Mouse (Mus musculus) forebrain, embryonic 13.5 days (tissue): ENCODE measurements around the gene Klhl35. TPM values are rescaled to one million over a fixed set of nuclear protein-coding genes. Genes with fewer than 3 reads are reported as not detected.

Experiments used
- ATAC-seq: fragments of 200-750 bp; cut with Nextera tagmentation; 2 replicates; pipeline ENCODE4 v1.8.0; 2017
- H3K27ac ChIP-seq: fragments of 300-500 bp; sonication (generic); 2 replicates; pipeline ENCODE4 v1.5.1; 2015; ENCODE audit warnings: inconsistent platforms, mild to moderate bottlenecking, moderate library complexity
- H3K27me3 ChIP-seq: fragments of 300-500 bp; sonication (generic); 2 replicates; pipeline ENCODE4 v1.6.1; 2015; ENCODE audit warnings: mild to moderate bottlenecking, inconsistent platforms
- H3K36me3 ChIP-seq: fragments of 300-500 bp; sonication (generic); 2 replicates; pipeline ENCODE4 v1.6.1; 2015; ENCODE audit warnings: mild to moderate bottlenecking, inconsistent platforms; ENCODE audit not compliant: poor library complexity, severe bottlenecking
- H3K4me1 ChIP-seq: fragments of 300-500 bp; sonication (generic); 2 replicates; pipeline ENCODE4 v1.6.1; 2015; ENCODE audit warnings: inconsistent platforms
- H3K4me2 ChIP-seq: fragments of 300-500 bp; sonication (generic); 2 replicates; pipeline ENCODE4 v1.6.1; 2015; ENCODE audit warnings: inconsistent platforms, mild to moderate bottlenecking, moderate library complexity
- H3K4me3 ChIP-seq: fragments of 300-500 bp; sonication (generic); 2 replicates; pipeline ENCODE4 v1.5.1; 2015; ENCODE audit warnings: mild to moderate bottlenecking, inconsistent platforms
- H3K9ac ChIP-seq: fragments of 300-500 bp; sonication (generic); 2 replicates; pipeline ENCODE4 v1.6.1; 2015; ENCODE audit warnings: mild to moderate bottlenecking, inconsistent platforms
- H3K9me3 ChIP-seq: fragments of 300-500 bp; sonication (generic); replicated peaks from 2 replicates; pipeline ENCODE4 v1.6.1; 2016; ENCODE audit warnings: inconsistent platforms
- whole genome bisulfite sequencing: fragments of 180-500 bp; shearing (Covaris S2); methylation state at CpG from one replicate; pipeline ENCODE4 v1.1.7; 2015; 5-methylcytosine and 5-hydroxymethylcytosine counted together
- polyA plus RNA-seq: library from polyadenylated mRNA; unstranded; fragments of >200 nt; fragmentation: Nextera tagmentation; extraction: Ambion mirVana; gene quantifications from 2 replicates; pipeline ENCODE4 v1.2.1, GENCODE M21; 2015

The Klhl35 gene
- polyA plus RNA-seq, 1 experiment from 2014 or later, result 2.3 TPM

DNA sequence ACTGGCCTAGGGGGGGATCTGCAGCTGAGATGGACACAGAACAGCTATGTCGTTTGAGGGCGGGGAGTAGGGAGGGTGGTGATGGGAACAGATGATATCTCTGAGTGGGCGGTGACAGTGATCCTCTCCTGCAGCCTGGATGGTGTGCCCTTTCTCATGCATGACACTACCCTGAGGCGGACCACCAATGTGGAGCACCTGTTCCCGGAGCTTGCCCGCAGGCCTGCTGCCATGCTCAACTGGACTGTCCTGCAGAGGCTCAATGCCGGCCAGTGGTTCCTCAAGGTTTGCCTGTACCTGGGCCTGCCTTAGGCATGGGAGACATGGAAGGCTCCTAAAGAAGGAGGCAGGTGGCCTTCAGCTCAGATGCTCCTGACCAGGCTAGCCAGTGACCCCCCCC is 12.9 kb upstream of the Klhl35 start:
- 91% methylated on average over 7 of the region's 7 CpGs for WGBS
- Histone ChIP-seq H3K27me3 (no peaks in the 10 kb centered on the region), H3K4me2 (no peak overlapping the region), H3K9me3 (no peaks in the 10 kb centered on the region), H3K36me3 (peaks cover 11% of the 10 kb centered on the region; the same call in 1 of the 2 replicates), H3K4me3 (no peak overlapping the region), H3K27ac (no peak overlapping the region), H3K9ac (no peak overlapping the region), H3K4me1 (peaks cover 20% of the 10 kb centered on the region)
- ATAC-seq, result no peak

DNA sequence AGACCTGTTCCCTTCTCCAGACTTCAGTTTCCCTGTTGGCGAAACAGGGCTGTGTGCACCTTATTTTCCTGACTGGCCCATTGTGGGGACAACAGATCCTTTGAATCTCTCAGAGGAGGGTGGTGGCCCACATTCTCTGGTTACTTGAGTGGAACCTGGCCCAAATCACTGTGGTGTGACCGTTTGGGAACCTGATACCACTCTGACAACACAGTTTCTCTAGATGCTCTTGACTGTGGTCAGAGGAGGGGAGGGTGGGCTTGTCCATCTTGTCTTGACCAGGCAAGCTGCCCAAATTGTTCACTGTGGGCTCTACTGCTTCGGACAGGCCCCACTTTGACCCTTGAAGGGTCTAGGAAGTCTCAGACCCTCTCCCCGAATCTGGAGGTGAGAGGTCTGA is 11.8 kb upstream of the Klhl35 start:
- no peak for ATAC-seq
- Histone ChIP-seq H3K27me3 (no peaks in the 10 kb centered on the region), H3K27ac (no peak overlapping the region), H3K9me3 (no peaks in the 10 kb centered on the region), H3K4me1 (peaks cover 16% of the 10 kb centered on the region), H3K4me2 (no peak overlapping the region), H3K9ac (no peak overlapping the region), H3K4me3 (no peak overlapping the region), H3K36me3 (peaks cover 12% of the 10 kb centered on the region)
- 77% methylated on average over 4 of the region's 4 CpGs for WGBS

DNA sequence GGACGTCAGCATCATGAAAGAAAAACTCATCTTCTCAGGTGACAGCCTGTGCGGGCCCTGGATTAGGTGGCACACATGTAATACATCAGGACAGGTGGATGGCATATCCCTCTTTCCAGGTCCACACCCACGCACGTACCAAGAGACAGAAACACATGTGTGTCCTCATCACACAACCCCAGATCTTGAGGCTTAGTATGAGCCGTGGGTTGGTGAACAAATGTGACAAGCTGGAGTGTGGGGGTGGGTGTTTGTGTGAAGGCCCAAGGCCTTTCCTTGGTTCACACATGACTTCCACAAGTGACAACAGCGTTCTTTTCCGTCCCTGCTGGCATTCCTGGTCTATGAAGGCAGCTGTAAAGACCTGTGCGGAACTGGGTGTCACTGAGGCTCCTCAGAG is 7.0 kb upstream of the Klhl35 start:
- H3K4me2 ChIP-seq, result no peak overlapping the region
- ATAC-seq, result no peak
- H3K27me3 ChIP-seq, result no peaks in the 10 kb centered on the region
- no peak overlapping the region for H3K9ac ChIP-seq
- 88% methylated on average over 8 of the region's 8 CpGs for WGBS
- H3K36me3 ChIP-seq, result peaks cover 35% of the 10 kb centered on the region
- H3K9me3 ChIP-seq, result no peaks in the 10 kb centered on the region
- no peak overlapping the region for H3K27ac ChIP-seq
- no peak overlapping the region for H3K4me3 ChIP-seq
- H3K4me1 ChIP-seq, result no peaks in the 10 kb centered on the region

DNA sequence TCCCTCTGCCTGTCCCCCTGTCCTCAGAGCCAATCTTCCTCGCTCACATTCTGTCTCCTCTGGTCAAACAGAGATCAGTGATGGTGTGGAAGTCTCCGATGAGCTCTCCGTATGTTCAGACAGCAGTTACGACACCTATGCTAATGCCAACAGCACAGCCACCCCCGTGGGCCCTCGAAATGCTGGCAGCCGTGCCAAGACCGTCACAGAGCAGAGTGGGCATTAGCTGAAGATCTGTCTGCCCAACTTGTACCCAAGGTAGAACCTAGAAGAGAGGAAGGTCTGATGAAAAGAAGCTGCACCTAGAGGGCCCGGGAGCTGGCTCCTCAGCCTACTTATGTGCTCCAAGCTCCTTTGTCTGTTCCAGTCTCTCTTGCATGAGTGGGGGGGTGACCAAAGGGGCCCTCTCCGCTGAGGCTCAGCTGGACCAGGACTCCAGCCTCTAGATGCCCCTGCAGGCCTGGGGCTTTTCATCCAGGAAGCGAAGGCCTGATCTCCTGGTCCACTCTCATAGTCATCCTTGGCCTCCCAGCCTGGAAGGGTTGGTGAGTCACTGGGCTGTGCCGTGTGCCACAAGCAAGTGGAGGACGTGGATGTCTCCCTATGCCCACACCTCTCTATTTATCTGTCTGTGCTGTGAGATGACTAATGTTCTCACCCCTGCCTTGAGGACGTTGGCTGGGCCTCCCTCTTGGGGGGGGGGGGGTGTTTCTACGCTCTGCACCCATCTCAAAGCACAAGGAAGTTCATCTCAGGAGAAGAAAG is 5.7 kb upstream of the Klhl35 start:
- Histone ChIP-seq H3K36me3 (peaks cover 35% of the 10 kb centered on the region), H3K4me3 (no peak overlapping the region), H3K4me1 (peaks cover under 1% of the 10 kb centered on the region), H3K27me3 (no peaks in the 10 kb centered on the region), H3K27ac (no peak overlapping the region), H3K9ac (no peak overlapping the region), H3K9me3 (no peaks in the 10 kb centered on the region), H3K4me2 (no peak overlapping the region)
- WGBS, result 91% methylated on average over 15 of the region's 15 CpGs
- no peak for ATAC-seq

DNA sequence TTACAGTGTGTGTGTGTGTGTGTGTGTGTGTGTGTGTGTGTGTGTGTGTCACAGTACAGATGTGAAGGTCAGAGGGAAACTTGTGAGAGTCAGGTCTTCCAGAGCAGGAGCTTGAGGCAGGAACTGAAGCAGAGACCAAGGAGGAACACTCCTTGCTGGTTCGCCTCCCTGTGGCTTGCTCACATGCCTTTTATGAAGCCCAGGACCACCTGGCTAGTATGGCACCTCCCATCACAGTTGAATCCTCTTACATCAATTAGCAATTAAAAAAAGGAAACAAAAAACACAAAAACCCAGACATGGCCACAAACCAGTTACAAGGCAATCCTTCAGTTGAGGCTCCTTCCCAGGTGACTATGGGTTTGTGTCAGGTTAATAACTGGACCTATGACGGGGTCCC is 2.7 kb upstream of the Klhl35 start:
- peaks cover 9% of the 10 kb centered on the region; the same call in 1 of the 2 replicates for H3K27me3 ChIP-seq
- H3K36me3 ChIP-seq, result peaks cover 24% of the 10 kb centered on the region
- no peak overlapping the region for H3K4me3 ChIP-seq
- H3K4me2 ChIP-seq, result no peak overlapping the region
- H3K9ac ChIP-seq, result no peak overlapping the region
- ATAC-seq, result no peak
- H3K4me1 ChIP-seq, result peaks cover 24% of the 10 kb centered on the region
- WGBS, result 86% methylated on average over 2 of the region's 2 CpGs
- no peak overlapping the region for H3K27ac ChIP-seq
- H3K9me3 ChIP-seq, result no peaks in the 10 kb centered on the region

DNA sequence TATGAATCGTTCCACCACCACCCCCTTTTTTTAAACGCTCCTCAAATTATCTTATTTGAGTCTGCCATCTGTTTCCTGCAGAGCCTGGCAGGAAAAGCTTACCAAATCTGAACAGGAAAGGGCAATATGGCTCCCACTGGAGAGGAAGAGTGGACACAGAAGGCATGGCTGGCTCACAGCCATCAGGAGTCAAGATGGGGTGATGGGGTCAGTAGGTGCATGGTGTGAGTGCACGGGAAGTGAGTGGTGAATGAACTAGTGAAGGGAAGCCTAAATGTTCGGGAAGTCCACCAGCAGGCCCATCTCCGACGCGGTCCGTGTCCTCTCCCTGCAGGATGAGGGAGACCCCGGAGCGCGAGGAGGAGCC is 2.1 kb downstream of the Klhl35 start:
- H3K27me3 ChIP-seq, result peaks cover 17% of the 10 kb centered on the region; the same call in 1 of the 2 replicates
- peaks cover 17% of the 10 kb centered on the region for H3K36me3 ChIP-seq
- peak overlapping the region; percentile 86 for H3K27ac ChIP-seq
- no peaks in the 10 kb centered on the region for H3K9me3 ChIP-seq
- H3K4me1 ChIP-seq, result peaks cover 40% of the 10 kb centered on the region
- H3K4me2 ChIP-seq, result peak overlapping the region; percentile 75
- no peak for ATAC-seq
- H3K4me3 ChIP-seq, result peak overlapping the region; percentile 50
- WGBS, result 28% methylated on average over 11 of the region's 11 CpGs
- H3K9ac ChIP-seq, result peak overlapping the region; percentile 73

DNA sequence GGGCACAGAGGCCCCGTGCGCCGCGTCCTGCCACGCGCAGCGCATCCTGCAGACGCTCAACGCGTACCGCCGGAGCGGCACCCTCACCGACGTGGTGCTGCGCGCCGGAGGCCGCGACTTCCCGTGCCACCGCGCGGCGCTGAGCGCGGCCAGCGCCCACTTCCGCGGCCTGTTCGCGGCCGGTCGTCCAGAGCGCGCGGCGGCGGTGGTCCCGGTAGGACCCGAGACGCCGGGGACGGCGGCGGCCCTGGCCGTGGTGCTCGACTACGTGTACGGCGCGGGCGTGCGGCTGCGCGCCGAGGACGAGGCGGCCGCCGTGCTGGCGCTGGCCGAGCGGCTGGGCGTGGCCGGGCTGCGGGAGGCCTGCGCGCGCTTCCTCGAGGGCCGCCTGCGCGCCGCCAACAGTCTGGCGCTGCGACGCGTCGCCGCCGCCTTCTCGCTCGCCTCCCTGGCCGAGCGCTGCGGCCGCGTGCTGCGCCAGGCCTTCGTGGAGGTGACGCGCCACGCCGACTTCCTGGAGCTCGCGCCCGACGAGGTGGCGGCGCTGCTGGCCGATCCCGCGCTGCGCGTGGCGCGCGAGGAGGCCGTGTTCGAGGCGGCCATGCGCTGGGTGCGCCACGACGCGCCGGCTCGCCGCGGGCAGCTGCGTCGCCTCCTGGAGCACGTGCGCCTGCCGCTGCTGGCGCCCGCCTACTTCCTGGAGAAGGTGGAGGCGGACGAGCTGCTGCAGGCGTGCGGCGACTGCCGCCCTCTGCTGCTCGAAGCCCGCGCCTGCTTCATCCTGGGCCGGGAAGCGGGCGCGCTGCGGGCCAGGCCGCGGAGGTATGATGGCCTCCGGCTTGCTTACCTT is 2.7 kb downstream of the Klhl35 start:
- ATAC-seq, result peak; percentile 85
- H3K9ac ChIP-seq, result peak overlapping the region; percentile 73
- H3K4me1 ChIP-seq, result peaks cover 40% of the 10 kb centered on the region
- H3K36me3 ChIP-seq, result peaks cover 23% of the 10 kb centered on the region
- peak overlapping the region; percentile 86 for H3K27ac ChIP-seq
- H3K27me3 ChIP-seq, result peaks cover 17% of the 10 kb centered on the region; the same call in 1 of the 2 replicates
- WGBS, result 1% methylated on average over 128 of the region's 145 CpGs
- H3K9me3 ChIP-seq, result no peaks in the 10 kb centered on the region
- H3K4me2 ChIP-seq, result peak overlapping the region; percentile 75
- H3K4me3 ChIP-seq, result peak overlapping the region; percentile 50

DNA sequence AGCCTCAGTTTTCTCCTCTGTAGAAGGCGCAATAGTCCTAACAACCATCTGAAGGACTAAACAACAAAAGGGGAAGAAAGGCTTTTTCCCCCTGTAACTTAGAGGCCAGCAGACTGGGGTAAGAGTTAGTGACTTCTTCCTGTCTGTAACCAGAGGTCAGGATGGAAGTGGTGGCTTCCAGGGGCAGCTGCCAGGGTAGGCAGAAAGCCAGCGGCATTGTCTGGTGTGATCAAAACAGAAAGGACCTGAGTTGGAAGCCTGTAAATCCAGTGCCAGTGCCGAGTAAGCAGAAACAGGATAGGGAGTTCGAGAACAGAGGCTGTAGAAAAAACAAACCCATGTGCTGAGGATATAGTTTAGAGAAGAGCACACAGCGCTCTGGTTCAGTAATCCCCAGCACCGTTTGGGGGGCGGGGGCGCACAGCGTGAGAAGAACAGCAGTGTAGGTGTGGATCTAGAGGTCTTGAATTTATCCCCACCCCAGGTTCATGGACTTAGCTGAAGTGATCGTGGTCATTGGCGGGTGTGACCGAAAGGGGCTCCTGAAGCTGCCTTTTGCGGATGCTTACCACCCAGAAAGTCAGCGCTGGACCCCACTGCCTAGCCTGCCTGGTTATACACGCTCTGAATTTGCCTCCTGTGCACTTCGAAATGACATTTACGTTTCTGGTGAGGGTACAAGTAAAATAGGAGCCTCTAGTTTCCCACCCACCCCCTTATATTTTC is 4.0 kb downstream of the Klhl35 start:
- no peaks in the 10 kb centered on the region for H3K9me3 ChIP-seq
- H3K9ac ChIP-seq, result no peak overlapping the region
- no peak for ATAC-seq
- H3K36me3 ChIP-seq, result peaks cover 36% of the 10 kb centered on the region
- H3K4me3 ChIP-seq, result no peak overlapping the region
- peaks cover 17% of the 10 kb centered on the region; the same call in 1 of the 2 replicates for H3K27me3 ChIP-seq
- H3K27ac ChIP-seq, result no peak overlapping the region
- WGBS, result 85% methylated on average over 17 of the region's 17 CpGs
- H3K4me2 ChIP-seq, result no peak overlapping the region
- peaks cover 43% of the 10 kb centered on the region for H3K4me1 ChIP-seq

DNA sequence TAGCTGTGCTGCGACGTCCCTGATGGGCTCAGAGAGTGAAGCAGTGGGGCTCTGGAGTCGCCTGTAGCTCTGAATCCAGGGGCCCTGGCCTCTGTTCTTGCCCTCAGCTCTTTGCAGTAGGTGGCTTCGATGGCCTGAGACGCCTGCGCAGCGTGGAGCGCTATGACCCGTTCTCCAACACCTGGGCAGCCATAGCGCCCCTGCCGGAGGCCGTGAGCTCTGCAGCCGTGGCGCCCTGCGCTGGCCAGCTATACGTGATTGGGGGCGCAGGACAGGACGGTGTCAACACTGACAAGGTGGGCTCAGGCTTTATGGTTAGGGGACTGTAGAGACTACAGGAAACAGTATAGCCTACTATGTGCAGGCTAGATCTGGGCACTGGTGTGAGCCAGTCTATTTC is 5.8 kb downstream of the Klhl35 start:
- peaks cover 15% of the 10 kb centered on the region; the same call in 1 of the 2 replicates for H3K27me3 ChIP-seq
- peaks cover 45% of the 10 kb centered on the region for H3K36me3 ChIP-seq
- no peak overlapping the region for H3K4me2 ChIP-seq
- no peak overlapping the region for H3K27ac ChIP-seq
- H3K4me1 ChIP-seq, result peaks cover 31% of the 10 kb centered on the region
- H3K9ac ChIP-seq, result no peak overlapping the region
- H3K9me3 ChIP-seq, result no peaks in the 10 kb centered on the region
- no peak for ATAC-seq
- 66% methylated on average over 18 of the region's 18 CpGs for WGBS
- no peak overlapping the region for H3K4me3 ChIP-seq

DNA sequence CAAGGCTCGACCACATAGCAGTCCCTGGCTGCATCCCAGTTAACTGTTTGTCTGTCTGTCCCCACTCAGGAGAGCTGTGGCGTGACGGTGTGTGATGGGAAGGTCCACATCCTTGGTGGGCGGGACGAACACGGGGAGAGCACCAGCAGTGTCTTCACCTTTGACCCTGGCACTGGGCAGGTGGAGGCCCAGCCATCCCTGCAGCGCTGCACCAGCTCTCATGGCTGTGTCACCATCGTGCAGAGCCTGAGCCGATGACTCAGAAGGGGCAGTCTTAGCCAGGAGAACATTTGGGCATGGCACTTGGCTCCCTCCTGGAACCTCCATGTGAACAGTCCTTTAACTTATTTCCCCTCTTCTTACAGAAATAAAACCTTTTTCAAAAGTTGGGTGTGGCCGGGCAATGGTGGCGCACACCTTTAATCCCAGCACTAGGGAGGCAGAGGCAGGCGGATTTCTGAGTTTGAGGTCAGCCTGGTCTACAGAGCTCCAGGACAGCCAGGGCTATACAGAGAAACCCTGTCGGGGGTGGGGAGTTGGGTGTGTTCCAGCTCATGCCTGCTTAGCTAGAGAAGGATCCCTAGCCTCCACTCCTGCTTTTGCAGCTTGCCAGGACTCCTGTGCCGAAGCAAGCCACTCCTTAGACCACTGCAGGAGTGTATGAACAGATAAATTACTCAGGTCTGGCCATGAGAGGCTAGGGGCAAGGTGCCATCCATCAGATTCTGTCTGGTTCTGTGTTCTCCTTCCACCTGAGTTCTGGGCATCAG is 8.0 kb downstream of the Klhl35 start:
- ATAC-seq, result no peak
- peaks cover 67% of the 10 kb centered on the region for H3K36me3 ChIP-seq
- H3K27ac ChIP-seq, result peak overlapping the region; percentile 65; the same call in 1 of the 2 replicates
- 87% methylated on average over 14 of the region's 14 CpGs for WGBS
- no peak overlapping the region for H3K4me3 ChIP-seq
- H3K4me1 ChIP-seq, result peaks cover 18% of the 10 kb centered on the region
- no peak overlapping the region for H3K9ac ChIP-seq
- 0 out of 2 replicates have a peak, but pooled peaks cover 9% of the 10 kb centered on the region for H3K27me3 ChIP-seq
- H3K9me3 ChIP-seq, result no peaks in the 10 kb centered on the region
- H3K4me2 ChIP-seq, result no peak overlapping the region

DNA sequence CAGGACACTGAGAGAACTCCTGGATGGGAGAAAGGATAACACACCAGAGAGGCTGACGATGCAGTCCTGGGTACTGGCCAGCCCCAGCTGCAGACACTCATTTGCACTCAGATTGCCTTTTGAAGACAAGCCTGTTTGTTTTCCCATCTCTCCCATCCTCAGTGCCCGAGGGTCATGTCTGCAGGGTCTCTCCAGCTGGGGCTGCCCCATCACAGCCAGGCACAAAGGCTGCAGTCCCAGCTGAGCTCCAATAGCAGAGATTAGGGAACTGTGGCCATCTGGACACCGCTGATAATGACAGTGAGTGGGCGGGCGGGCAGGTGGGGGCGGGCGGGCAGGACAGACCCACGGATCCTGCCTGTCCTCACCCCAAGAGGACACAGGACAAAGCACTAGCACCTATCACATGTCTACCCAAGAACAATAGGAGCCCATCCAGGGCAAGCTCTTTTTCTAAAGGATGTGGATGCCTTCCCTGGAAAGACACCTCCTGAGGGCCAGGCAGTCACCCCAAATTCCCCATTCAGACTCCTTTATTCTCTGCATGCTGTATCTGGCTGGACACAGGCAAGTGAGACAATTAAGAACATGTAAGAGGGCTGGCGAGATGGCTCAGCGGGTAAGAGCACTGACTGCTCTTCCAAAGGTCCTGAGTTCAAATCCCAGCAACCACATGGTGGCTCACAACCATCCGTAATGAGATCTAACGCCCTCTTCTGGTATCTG is 9.2 kb downstream of the Klhl35 start:
- WGBS, result 55% methylated on average over 12 of the region's 12 CpGs
- peak; percentile 28; the same call in 1 of the 2 replicates for ATAC-seq
- no peak overlapping the region for H3K9ac ChIP-seq
- no peak overlapping the region for H3K4me2 ChIP-seq
- H3K36me3 ChIP-seq, result peaks cover 79% of the 10 kb centered on the region
- H3K4me3 ChIP-seq, result no peak overlapping the region
- H3K27ac ChIP-seq, result peak overlapping the region; percentile 65
- no peaks in the 10 kb centered on the region for H3K9me3 ChIP-seq
- 0 out of 2 replicates have a peak, but pooled peaks cover 1% of the 10 kb centered on the region for H3K27me3 ChIP-seq
- H3K4me1 ChIP-seq, result peaks cover 19% of the 10 kb centered on the region
